Mouse (Mus musculus) heart, embryonic 14.5 days (tissue): Measurements from ENCODE around the gene Glyatl3. TPM values are rescaled to one million over a fixed set of nuclear protein-coding genes. Genes with fewer than 3 reads are reported as not detected.

ENCODE experiments used
- ATAC-seq: fragments of 200-750 bp; cut with Nextera tagmentation; 2 replicates; pipeline ENCODE4 v1.8.0; 2017; ENCODE audit warnings: low read depth, moderate TSS enrichment; ENCODE audit not compliant: insufficient number of reproducible peaks, insufficient read depth, low FRiP score
- H3K27ac ChIP-seq, 2 experiments: fragments of 200-500 bp in 1 of 2; fragments of 300-500 bp in 1 of 2; sonication (generic) in 1 of 2; replicated peaks in 1 of 2; 2 replicates each; pipeline ENCODE4 v1.5.1; 2012 to 2014; ENCODE audit warnings: low read depth in 2 of 2, low read length in 2 of 2, control low read depth in 1 of 2, mild to moderate bottlenecking in 1 of 2, mixed read lengths in 1 of 2; ENCODE audit not compliant: control insufficient read depth in 1 of 2, insufficient read depth in 1 of 2
- H3K27me3 ChIP-seq: fragments of 300-500 bp; sonication (generic); 2 replicates; pipeline ENCODE4 v1.6.1; 2014; ENCODE audit warnings: mild to moderate bottlenecking, low read length, control low read depth; ENCODE audit not compliant: control insufficient read depth, insufficient read depth
- H3K36me3 ChIP-seq: fragments of 300-500 bp; sonication (generic); 2 replicates; pipeline ENCODE4 v1.6.1; 2014; ENCODE audit warnings: mild to moderate bottlenecking, control low read depth, low read length, mixed read lengths; ENCODE audit not compliant: control insufficient read depth, insufficient read depth
- H3K4me1 ChIP-seq, 2 experiments: fragments of 200-500 bp in 1 of 2; fragments of 300-500 bp in 1 of 2; sonication (generic) in 1 of 2; 2 replicates each; pipeline ENCODE4 v1.6.1; 2012 to 2014; ENCODE audit warnings: low read length in 2 of 2, control low read depth in 1 of 2, mixed read lengths in 1 of 2; ENCODE audit not compliant: control insufficient read depth in 2 of 2, insufficient read depth in 2 of 2
- H3K4me2 ChIP-seq: fragments of 300-500 bp; sonication (generic); 2 replicates; pipeline ENCODE4 v1.6.1; 2014; ENCODE audit warnings: mild to moderate bottlenecking, low read length
- H3K4me3 ChIP-seq, 2 experiments: fragments of 200-500 bp in 1 of 2; fragments of 300-500 bp in 1 of 2; sonication (generic) in 1 of 2; 2 replicates each; pipeline ENCODE4 v1.5.1; 2012 to 2014; ENCODE audit warnings: low read length in 2 of 2, mild to moderate bottlenecking in 2 of 2, control low read depth in 1 of 2, low read depth in 1 of 2, moderate library complexity in 1 of 2; ENCODE audit not compliant: control insufficient read depth in 1 of 2, insufficient read depth in 1 of 2
- H3K9ac ChIP-seq: fragments of 300-500 bp; sonication (generic); 2 replicates; pipeline ENCODE4 v1.6.1; 2014; ENCODE audit warnings: mild to moderate bottlenecking, low read length
- H3K9me3 ChIP-seq: fragments of 300-500 bp; sonication (generic); 2 replicates; pipeline ENCODE4 v1.6.1; 2016; ENCODE audit warnings: low read length, control low read depth; ENCODE audit not compliant: control insufficient read depth
- polyA plus RNA-seq: library from polyadenylated mRNA; unstranded; fragments of >200 nt; fragmentation: Nextera tagmentation; extraction: Ambion mirVana; gene quantifications from 2 replicates; pipeline ENCODE4 v1.2.1, GENCODE M21; 2014

Gene Glyatl3
- polyA plus RNA-seq, 1 experiment from 2014 or later, result not detected

- no peaks in the 10 kb centered on the region for H3K27me3 ChIP-seq
- no peak for ATAC-seq
- H3K4me2 ChIP-seq, result no peak overlapping the region
- no peaks in the 10 kb centered on the region for H3K36me3 ChIP-seq
- H3K27ac ChIP-seq, result no peak overlapping the region
- no peaks in the 10 kb centered on the region for H3K4me1 ChIP-seq
- H3K4me3 ChIP-seq, result no peak overlapping the region
- no peak overlapping the region for H3K9ac ChIP-seq
- H3K9me3 ChIP-seq, result no peaks in the 10 kb centered on the region
Measured at GRCm38 (mm10) chr17:40855065-40855464, 59.1 kb downstream of the Glyatl3 start.

Other genes with a start within 250 kb of the Glyatl3 start
- not detected in 2 replicates for gene Esp1, start 187.2 kb downstream of the Glyatl3 start, polyA plus RNA-seq
- not detected in 2 replicates for gene Crisp2, start 107.3 kb downstream of the Glyatl3 start, polyA plus RNA-seq
- gene Rhag, start 103.2 kb downstream of the Glyatl3 start, polyA plus RNA-seq, result 0.80 and 1.6 TPM in 2 replicates
- gene 9130008F23Rik, start 33.8 kb downstream of the Glyatl3 start, polyA plus RNA-seq, result 1.8 and 2.5 TPM in 2 replicates
- gene Mut, start 20.3 kb upstream of the Glyatl3 start, polyA plus RNA-seq, result 40.9 and 42.5 TPM in 2 replicates
- 15.0 and 16.3 TPM in 2 replicates for gene Cenpq, start 20.7 kb upstream of the Glyatl3 start, polyA plus RNA-seq